21 mouse cellular contexts compared by ENCODE assay signal in the genomic region with DNA sequence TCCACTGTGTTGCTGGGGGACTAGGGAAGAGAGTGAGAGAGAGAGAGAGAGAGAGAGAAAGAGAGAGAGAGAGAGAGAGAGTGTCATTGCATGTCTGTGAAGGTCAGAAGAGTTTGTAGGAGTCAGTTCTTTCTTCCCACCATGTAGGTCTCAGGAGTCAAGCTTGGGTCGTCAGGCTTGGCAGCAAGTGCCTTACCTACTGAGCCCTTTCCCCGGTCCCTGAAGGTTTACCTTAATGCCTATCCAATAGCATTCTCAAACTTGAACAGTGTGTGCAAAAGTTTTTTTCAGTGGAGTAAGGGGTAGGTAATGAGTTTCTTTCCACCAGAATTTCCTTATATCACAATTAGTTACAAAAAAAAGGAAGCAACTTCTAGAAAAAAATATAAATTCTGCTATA. TPM values are rescaled to one million over a fixed set of nuclear protein-coding genes. Genes with fewer than 3 reads are reported as not detected.
DNase-seq lines count a peak whose midpoint lies in the region; ATAC-seq and TF ChIP-seq lines count a peak whose summit lies in the region.
"Had no signal": no experiment of that assay in that cellular context is flagged by ENCODE, and none has a peak within 500 bp of the region (broad histone marks: within the 10 kb centered on the region; RNA-seq: fewer than 3 reads in every experiment).

No protein-coding gene starts in this region.

- H3K27me3 ChIP-seq in heart, adult 2 months (ENCODE audit: control insufficient read depth, insufficient read depth, low read length), result no peaks in the 10 kb centered on the region
- no peaks in the 10 kb centered on the region for H3K27me3 ChIP-seq in heart, embryonic 13.5 days (replicated peaks)
- no peaks in the 10 kb centered on the region for H3K27me3 ChIP-seq in midbrain, embryonic 11.5 days (ENCODE audit: control insufficient read depth, insufficient read depth, low read length)
- no peaks in the 10 kb centered on the region for H3K27me3 ChIP-seq in midbrain, embryonic 14.5 days (ENCODE audit: control insufficient read depth, insufficient read depth, low read length)
- H3K27me3 ChIP-seq: embryonic facial prominence, embryonic 13.5 days; forebrain, embryonic 12.5 days; hindbrain, embryonic 13.5 days; Patski had no signal

- peaks cover 13% of the 10 kb centered on the region for H3K4me1 ChIP-seq in heart, adult 2 months (ENCODE audit: control insufficient read depth, insufficient read depth, low read length)
- peaks cover 34% of the 10 kb centered on the region for H3K4me1 ChIP-seq in heart, embryonic 13.5 days
- H3K4me1 ChIP-seq in midbrain, embryonic 11.5 days (ENCODE audit: control insufficient read depth, insufficient read depth, low read length), result no peaks in the 10 kb centered on the region
- H3K4me1 ChIP-seq in midbrain, embryonic 14.5 days (ENCODE audit: control insufficient read depth, insufficient read depth, low read length), result no peaks in the 10 kb centered on the region
- H3K4me1 ChIP-seq: embryonic facial prominence, embryonic 13.5 days; forebrain, embryonic 12.5 days had no signal

- peak; percentile 72 for TF ChIP-seq POLR2A in heart, adult 2 months (IDR thresholded peaks at IDR 0.05; ENCODE audit: insufficient read depth, low read depth, low read length)

- ATAC-seq in heart, embryonic 13.5 days (ENCODE audit: extremely low read depth, insufficient number of reproducible peaks, low FRiP score, low TSS enrichment), result no peak
- ATAC-seq in midbrain, embryonic 11.5 days (ENCODE audit: low FRiP score), result no peak
- ATAC-seq in midbrain, embryonic 14.5 days (ENCODE audit: low FRiP score, low TSS enrichment), result no peak
- ATAC-seq: activated CD4-positive, CD25-positive, alpha-beta regulatory T cell, adult 4 months; forebrain, embryonic 16.5 days; hindbrain, postnatal 0 days; Patski had no signal

- H3K4me3 ChIP-seq in heart, adult 2 months, result peak overlapping the region; percentile 55
- H3K4me3 ChIP-seq in heart, embryonic 13.5 days, result peak overlapping the region; percentile 60
- H3K4me3 ChIP-seq in midbrain, embryonic 11.5 days (ENCODE audit: low read depth, low read length), result no peak overlapping the region
- no peak overlapping the region for H3K4me3 ChIP-seq in midbrain, embryonic 14.5 days (replicated peaks; ENCODE audit: low read depth, low read length)
- H3K4me3 ChIP-seq: embryonic facial prominence, embryonic 13.5 days; forebrain, embryonic 12.5 days; hindbrain, embryonic 13.5 days had no signal

- intact Hi-C loops in heart, adult 2 months (cut with DNase I), result loop anchor here (2.0 kb wide), 1 partner anchor 224 kb away; no protein-coding TSS in a partner anchor
- intact Hi-C loops in heart, postnatal 10 days (cut with DNase I), result no loop called here
- intact Hi-C loops in heart, postnatal 14 days (cut with DNase I), result no loop called here

- DNase-seq in heart, adult 2 months, result no peak
- no peak for DNase-seq in heart, postnatal 10 days
- DNase-seq in heart, postnatal 14 days, result no peak
- DNase-seq in midbrain, embryonic 11.5 days (ENCODE audit: low spot score, missing footprints), result peak; percentile 66
- no peak for DNase-seq in midbrain, embryonic 14.5 days
- DNase-seq in left cerebral cortex, adult 11 months (ENCODE audit: low spot score), result no peak
- DNase-seq: adrenal gland, postnatal 14 days; cerebellum, adult 18-20 months; cerebellum, adult 9-11 months; cerebellum, postnatal 36 days; gastrocnemius, postnatal 25 days; kidney, adult 11 months; kidney, adult 9 months had no signal

- peak overlapping the region; percentile 76 for H3K27ac ChIP-seq in heart, adult 2 months
- peak overlapping the region; percentile 95 for H3K27ac ChIP-seq in heart, embryonic 13.5 days (replicated peaks)
- H3K27ac ChIP-seq in midbrain, embryonic 11.5 days (ENCODE audit: low read depth, low read length), result no peak overlapping the region
- no peak overlapping the region for H3K27ac ChIP-seq in midbrain, embryonic 14.5 days (replicated peaks; ENCODE audit: low read depth, low read length)
- H3K27ac ChIP-seq: embryonic facial prominence, embryonic 13.5 days; forebrain, embryonic 12.5 days; hindbrain, embryonic 13.5 days; hindbrain, postnatal 0 days had no signal

- no peak for TF ChIP-seq CTCF in heart, adult 2 months (IDR thresholded peaks at IDR 0.05)

- H3K9ac ChIP-seq in heart, adult 2 months (ENCODE audit: low read depth, low read length), result peak overlapping the region; percentile 84
- peak overlapping the region; percentile 88 for H3K9ac ChIP-seq in heart, embryonic 13.5 days
- H3K9ac ChIP-seq in midbrain, embryonic 11.5 days (ENCODE audit: low read length), result no peak overlapping the region
- no peak overlapping the region for H3K9ac ChIP-seq in midbrain, embryonic 14.5 days (replicated peaks; ENCODE audit: low read length)
- H3K9ac ChIP-seq: embryonic facial prominence, embryonic 13.5 days; forebrain, embryonic 12.5 days; hindbrain, embryonic 13.5 days had no signal

- peaks cover 34% of the 10 kb centered on the region for H3K36me3 ChIP-seq in heart, adult 2 months (ENCODE audit: control insufficient read depth, insufficient read depth, low read length)
- peaks cover 12% of the 10 kb centered on the region; the same call in 1 of the 2 replicates for H3K36me3 ChIP-seq in heart, embryonic 13.5 days
- H3K36me3 ChIP-seq in midbrain, embryonic 11.5 days (ENCODE audit: control insufficient read depth, insufficient read depth, low read length), result no peaks in the 10 kb centered on the region
- no peaks in the 10 kb centered on the region for H3K36me3 ChIP-seq in midbrain, embryonic 14.5 days (ENCODE audit: control insufficient read depth, insufficient read depth, low read length)
- H3K36me3 ChIP-seq: embryonic facial prominence, embryonic 13.5 days; forebrain, embryonic 12.5 days; hindbrain, embryonic 13.5 days had no signal

- peak overlapping the region; percentile 36 for H3K4me2 ChIP-seq in heart, embryonic 13.5 days
- no peak overlapping the region for H3K4me2 ChIP-seq in midbrain, embryonic 11.5 days
- H3K4me2 ChIP-seq in midbrain, embryonic 14.5 days (ENCODE audit: low read length), result no peak overlapping the region
- H3K4me2 ChIP-seq: embryonic facial prominence, embryonic 13.5 days; forebrain, embryonic 12.5 days; hindbrain, embryonic 13.5 days had no signal

- TF ChIP-seq EP300 in heart, adult 2 months (IDR thresholded peaks at IDR 0.05; ENCODE audit: insufficient read depth, low read depth, low read length), result peak; percentile 73

- H3K9me3 ChIP-seq in heart, embryonic 13.5 days, result no peaks in the 10 kb centered on the region
- H3K9me3 ChIP-seq in midbrain, embryonic 11.5 days (ENCODE audit: control insufficient read depth, low read length), result no peaks in the 10 kb centered on the region
- H3K9me3 ChIP-seq in midbrain, embryonic 14.5 days (ENCODE audit: control insufficient read depth, low read length), result no peaks in the 10 kb centered on the region
- H3K9me3 ChIP-seq: embryonic facial prominence, embryonic 13.5 days; forebrain, embryonic 12.5 days; hindbrain, embryonic 13.5 days had no signal

- H3K79me2 ChIP-seq in heart, adult 2 months (replicated peaks; ENCODE audit: control insufficient read depth, insufficient read depth, low read length), result 0 out of 2 replicates have a peak, but pooled peaks cover 1% of the 10 kb centered on the region

- 48% methylated on average over 2 of the region's 2 CpGs for WGBS in heart, adult 2 months
- 36% methylated on average over 2 of the region's 2 CpGs for WGBS in heart, embryonic 13.5 days
- 59% methylated on average over 2 of the region's 2 CpGs for WGBS in midbrain, embryonic 11.5 days
- 70% methylated on average over 2 of the region's 2 CpGs for WGBS in midbrain, embryonic 14.5 days

RNA-seq across cellular contexts. Expression of gene Pln, which starts 1.6 kb away (rescaled TPM):
- 1,000 to 10,000 TPM; 5,608 to 7,152 TPM for total RNA-seq in heart, adult 2 months (2021)
- 9,883 and 19,352 TPM in 2 replicates for polyA plus RNA-seq in heart, adult 2 months (2012; rRNA removed)
- total RNA-seq in heart, postnatal 10 days (2021), result 1,000 to 10,000 TPM; 4,397 to 5,124 TPM
- 682 and 793 TPM in 2 replicates for polyA plus RNA-seq in heart, embryonic 13.5 days (2015; fragmentation: Nextera tagmentation; extraction: Ambion mirVana)
- total RNA-seq in heart, postnatal 14 days (2021), result 1,000 to 10,000 TPM; 4,906 to 5,350 TPM
- polyA plus RNA-seq in midbrain, embryonic 11.5 days (2014; fragmentation: Nextera tagmentation; extraction: Ambion mirVana), result 1.1 and 1.4 TPM in 2 replicates
- polyA plus RNA-seq in midbrain, embryonic 14.5 days (2014; fragmentation: Nextera tagmentation; extraction: Ambion mirVana), result 1.1 and 1.2 TPM in 2 replicates

RNA-seq across cellular contexts. Expression of gene Cep85l, which starts 40.7 kb away (rescaled TPM):
- total RNA-seq in heart, adult 2 months (2021), result 10 to 100 TPM; 16.2 to 16.5 TPM
- polyA plus RNA-seq in heart, adult 2 months (2012; rRNA removed), result 4.3 and 8.3 TPM in 2 replicates
- 10 to 100 TPM; 18.8 to 20.9 TPM for total RNA-seq in heart, postnatal 10 days (2021)
- polyA plus RNA-seq in heart, embryonic 13.5 days (2015; fragmentation: Nextera tagmentation; extraction: Ambion mirVana), result 3.1 and 3.6 TPM in 2 replicates
- total RNA-seq in heart, postnatal 14 days (2021), result 10 to 100 TPM; 18.8 to 21.0 TPM
- 3.8 and 4.4 TPM in 2 replicates for polyA plus RNA-seq in midbrain, embryonic 11.5 days (2014; fragmentation: Nextera tagmentation; extraction: Ambion mirVana)
- 8.0 and 8.3 TPM in 2 replicates for polyA plus RNA-seq in midbrain, embryonic 14.5 days (2014; fragmentation: Nextera tagmentation; extraction: Ambion mirVana)

Comparison
In these comparisons a context has a peak if more than half of its experiments do, and no peak if none do; other contexts are left out.
1. H3K27ac ChIP-seq: peak in heart, adult 2 months (single experiment) and heart, embryonic 13.5 days (single experiment); none in midbrain, embryonic 11.5 days (single experiment) and midbrain, embryonic 14.5 days (single experiment).
2. H3K4me3 ChIP-seq: peak in heart, adult 2 months (single experiment) and heart, embryonic 13.5 days (single experiment); none in midbrain, embryonic 11.5 days (single experiment) and midbrain, embryonic 14.5 days (single experiment).
3. H3K9ac ChIP-seq: peak in heart, adult 2 months (single experiment) and heart, embryonic 13.5 days (single experiment); none in midbrain, embryonic 11.5 days (single experiment) and midbrain, embryonic 14.5 days (single experiment).
4. RNA of gene Pln, which starts 1.6 kb away (polyA plus RNA-seq): 9,883 to 19,352 TPM in heart, adult 2 months and 682 to 793 TPM in heart, embryonic 13.5 days; 1.1 to 1.2 TPM in midbrain, embryonic 14.5 days and 1.1 to 1.4 TPM in midbrain, embryonic 11.5 days; every median in the first group is over 100 times any median in the second.